Mouse (Mus musculus): ENCODE measurements around the gene Ftl1.

Gene Ftl1

GRCm38 (mm10) chr7:45455932-45456696, 3.6 kb downstream of the Ftl1 start:
- in situ Hi-C loops (cut with MseI, MboI): loop anchor here in 1 of 2 experiments (10.0 kb wide), 1 partner anchor 59 kb away; the partner anchor contains the start of gene Nucb1

DNA sequence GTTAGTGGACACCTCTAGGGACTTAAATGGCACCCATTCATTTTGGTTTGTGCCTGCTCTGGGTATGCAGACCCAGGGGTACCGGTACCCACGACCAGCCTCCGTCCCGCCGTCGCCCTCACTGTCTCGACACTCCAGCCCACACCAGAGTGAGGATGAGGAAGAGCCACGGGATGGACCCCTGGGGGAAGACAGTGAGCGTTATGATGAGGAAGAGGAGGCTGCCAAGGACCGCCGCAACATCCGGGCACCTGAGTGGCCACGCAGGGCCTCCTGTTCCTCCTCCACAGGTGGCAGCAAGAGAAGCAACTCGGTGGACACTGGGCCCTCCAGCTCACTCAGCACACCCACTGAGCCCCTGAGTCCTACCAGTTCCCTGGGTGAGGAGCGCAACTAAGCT, 4.7 kb downstream of the Ftl1 start:
- in situ Hi-C loops (cut with MseI, MboI): loop anchor here in 1 of 2 experiments (10.0 kb wide), 1 partner anchor 60 kb away; the partner anchor contains the start of gene Nucb1

DNA sequence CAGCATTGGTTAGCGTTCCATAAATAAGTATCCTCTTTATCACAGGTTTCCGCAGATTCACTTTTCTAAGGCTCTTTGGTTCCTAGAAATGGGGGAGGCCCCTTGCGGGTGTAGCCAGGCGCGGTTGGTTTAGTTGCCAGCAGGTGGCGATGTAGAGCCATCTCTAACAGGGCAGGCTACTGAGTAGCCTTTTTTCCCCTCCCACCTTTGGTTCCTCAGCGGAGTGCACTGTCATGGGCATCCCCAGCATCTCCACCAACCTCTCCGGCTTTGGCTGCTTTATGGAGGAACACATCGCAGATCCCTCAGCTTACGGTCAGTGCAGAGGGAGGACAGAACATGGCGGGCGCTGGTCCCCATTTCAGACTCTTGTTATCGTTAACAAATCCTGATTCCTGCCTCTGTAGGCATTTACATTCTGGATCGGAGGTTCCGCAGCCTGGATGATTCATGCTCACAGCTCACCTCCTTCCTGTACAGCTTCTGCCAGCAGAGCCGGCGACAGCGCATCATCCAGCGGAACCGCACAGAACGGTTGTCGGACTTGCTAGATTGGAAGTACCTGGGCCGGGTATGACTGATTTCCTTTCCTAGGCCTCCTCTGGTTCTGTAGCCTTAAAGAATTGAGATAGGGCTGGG, 8.2 kb downstream of the Ftl1 start:
- in situ Hi-C loops (cut with MseI, MboI): loop anchor here in 1 of 2 experiments (10.0 kb wide), 1 partner anchor 63 kb away; the partner anchor contains the start of gene Nucb1

DNA sequence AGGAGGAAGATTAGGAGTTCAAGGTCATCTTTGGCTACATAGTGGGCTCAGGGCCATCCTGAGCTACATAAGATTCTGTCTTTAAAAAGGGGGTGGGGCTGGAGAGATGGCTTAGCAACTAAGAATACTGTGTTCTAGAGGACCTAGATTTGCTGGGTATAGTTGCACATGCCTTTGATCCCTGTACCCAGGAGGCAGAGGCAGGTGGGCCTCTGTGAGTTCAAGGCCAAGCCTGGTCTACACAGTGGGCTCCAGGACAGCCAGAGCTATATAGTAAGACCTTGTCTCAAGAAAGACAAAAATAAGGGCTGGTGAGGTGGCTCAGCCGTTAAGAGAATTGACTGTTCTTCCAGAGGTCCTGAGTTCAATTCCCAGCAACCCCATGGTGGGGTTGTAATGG, 9.7 kb downstream of the Ftl1 start:
- in situ Hi-C loops (cut with MseI, MboI): loop anchor here (5.0 to 10.0 kb wide), 2 partner anchors 43 to 65 kb away; partner anchors contain the start of genes Kcna7 (in 1 of the 2) and Nucb1 (in 1 of the 2)

DNA sequence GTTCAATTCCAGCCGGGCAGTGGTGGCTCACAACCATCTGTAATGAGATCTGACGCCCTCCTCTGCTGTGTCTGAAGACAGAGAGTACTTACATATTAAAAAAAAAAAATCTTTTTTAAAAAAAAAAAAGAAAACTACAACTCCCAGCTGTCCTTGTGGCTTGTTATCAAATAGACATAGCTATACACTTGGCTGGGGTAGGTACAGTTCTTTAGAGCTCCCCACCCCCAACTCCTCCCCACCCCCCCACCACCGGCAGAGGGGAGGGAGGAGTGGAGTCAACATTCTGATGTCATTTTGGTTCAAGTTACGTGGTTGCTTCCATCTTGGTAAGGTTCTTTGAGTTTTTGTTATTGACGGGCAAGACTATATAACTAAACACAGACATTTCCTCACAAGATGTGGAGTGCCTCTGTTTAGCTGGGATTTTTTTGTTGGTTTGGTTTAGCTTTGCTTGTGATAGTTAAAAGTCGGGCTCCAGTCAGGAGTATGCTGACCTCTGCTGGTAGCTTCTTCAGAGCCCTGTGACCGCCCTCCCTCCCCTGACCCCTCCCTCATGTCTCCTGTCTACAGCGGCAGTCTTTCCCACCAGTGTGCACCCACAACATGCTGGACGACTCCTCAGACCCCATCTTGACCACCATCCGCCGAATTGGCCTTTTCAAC, 12.2 kb downstream of the Ftl1 start:
- in situ Hi-C loops (cut with MseI, MboI): loop anchor here in 1 of 2 experiments (5.0 kb wide), 1 partner anchor 40 kb away; the partner anchor contains the start of gene Kcna7

DNA sequence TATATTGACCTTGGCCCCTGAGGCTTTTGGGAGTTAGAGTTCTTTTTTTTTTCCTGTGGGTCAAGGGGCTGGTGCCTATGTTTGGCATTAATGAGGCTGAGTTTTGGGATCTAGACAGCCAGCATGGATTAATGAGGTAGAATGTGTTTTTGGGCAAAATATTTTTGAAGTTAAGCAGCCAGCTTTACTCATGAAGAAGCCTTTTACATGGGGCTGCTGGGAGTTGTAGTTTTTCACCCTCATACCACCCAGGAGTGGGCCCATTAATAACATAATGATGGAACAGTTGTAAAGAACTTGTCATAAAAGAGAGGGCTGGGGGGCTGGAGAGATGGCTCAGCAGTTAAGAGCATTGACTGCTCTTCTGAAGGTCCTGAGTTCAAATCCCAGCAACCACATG, 13.1 kb downstream of the Ftl1 start:
- in situ Hi-C loops (cut with MseI, MboI): loop anchor here in 1 of 2 experiments (5.0 kb wide), 1 partner anchor 39 kb away; the partner anchor contains the start of gene Kcna7

- in situ Hi-C loops (cut with MseI, MboI): no loop called here
Observed at GRCm38 (mm10) chr7:45443526-45444420, 15.9 kb downstream of the Ftl1 start.

GRCm38 (mm10) chr7:45437521-45438276, 22.0 kb downstream of the Ftl1 start, which contains the start of gene Ruvbl2:
Gene Ruvbl2, minus strand, starts transcription at chr7:45438096.
- in situ Hi-C loops (cut with MseI, MboI): no loop called here

DNA sequence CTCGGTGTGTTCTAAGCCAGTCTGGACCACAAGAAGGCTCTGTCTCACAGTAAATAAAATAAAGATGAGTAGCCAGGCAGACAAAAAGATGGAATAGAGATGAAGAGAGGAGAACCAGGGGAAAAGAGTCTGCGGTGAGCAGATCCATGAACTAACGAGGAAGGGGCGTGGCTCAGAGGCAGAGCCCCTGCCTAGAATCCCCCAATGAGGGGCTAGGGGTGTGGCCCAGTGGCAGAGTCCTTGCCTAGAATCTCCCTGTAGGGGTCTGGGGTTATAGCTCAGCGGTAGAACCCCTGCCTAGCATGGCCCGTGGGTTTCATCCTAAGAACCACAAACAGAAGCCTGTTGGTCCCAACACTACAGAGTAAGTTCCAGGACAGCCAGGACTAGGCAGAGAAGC, 22.6 kb downstream of the Ftl1 start:
- in situ Hi-C loops (cut with MseI, MboI): no loop called here

- in situ Hi-C loops (cut with MseI, MboI): no loop called here
Observed at GRCm38 (mm10) chr7:45436444-45436843, 23.2 kb downstream of the Ftl1 start.

DNA sequence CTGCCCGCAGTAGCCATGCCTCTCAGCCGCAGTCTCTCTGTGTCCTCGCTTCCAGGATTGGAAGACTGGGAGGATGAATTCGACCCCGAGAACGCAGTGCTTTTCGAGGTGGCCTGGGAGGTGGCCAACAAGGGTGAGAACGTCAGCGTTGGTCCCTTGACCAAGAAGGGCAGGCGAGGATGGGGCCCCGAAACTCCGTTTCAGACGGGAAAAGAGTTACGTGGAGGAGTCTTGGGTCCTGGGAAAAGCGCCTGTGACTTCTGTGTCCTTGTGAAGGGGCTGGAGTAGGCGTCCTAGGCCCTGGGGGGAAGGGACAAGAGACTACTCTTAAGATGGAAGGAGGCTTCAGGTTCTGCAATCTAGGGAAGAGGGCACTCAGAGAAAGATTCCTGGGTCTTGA, 24.6 kb downstream of the Ftl1 start:
- in situ Hi-C loops (cut with MseI, MboI): no loop called here

GRCm38 (mm10) chr7:45434203-45435015, 25.3 kb downstream of the Ftl1 start, which contains the start of gene Gys1:
Gene Gys1, plus strand, starts transcription at chr7:45434844.
- in situ Hi-C loops (cut with MseI, MboI): no loop called here

DNA sequence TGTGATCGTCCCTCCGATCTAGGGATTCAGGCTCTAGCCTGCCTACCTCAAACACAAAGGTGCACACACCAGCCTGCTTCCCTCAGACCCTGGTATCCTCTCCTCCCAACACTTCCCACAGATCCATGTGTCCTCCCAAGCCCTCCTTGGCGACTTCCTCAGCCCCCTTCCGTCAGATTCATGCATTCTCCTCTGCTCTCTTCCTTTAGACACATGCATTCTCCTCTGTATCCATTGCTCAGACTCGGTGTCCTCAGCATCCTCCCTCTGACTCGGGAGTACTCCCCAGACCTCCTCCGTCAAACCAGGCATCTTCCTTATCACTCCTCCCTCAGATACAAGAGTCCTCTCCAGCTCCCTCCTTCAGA, 25.9 kb downstream of the Ftl1 start:
- in situ Hi-C loops (cut with MseI, MboI): no loop called here

- in situ Hi-C loops (cut with MseI, MboI): no loop called here
Observed at GRCm38 (mm10) chr7:45426556-45426955, 33.1 kb downstream of the Ftl1 start.

- in situ Hi-C loops (cut with MseI, MboI): no loop called here
Observed at GRCm38 (mm10) chr7:45421194-45421593, 38.5 kb downstream of the Ftl1 start.

DNA sequence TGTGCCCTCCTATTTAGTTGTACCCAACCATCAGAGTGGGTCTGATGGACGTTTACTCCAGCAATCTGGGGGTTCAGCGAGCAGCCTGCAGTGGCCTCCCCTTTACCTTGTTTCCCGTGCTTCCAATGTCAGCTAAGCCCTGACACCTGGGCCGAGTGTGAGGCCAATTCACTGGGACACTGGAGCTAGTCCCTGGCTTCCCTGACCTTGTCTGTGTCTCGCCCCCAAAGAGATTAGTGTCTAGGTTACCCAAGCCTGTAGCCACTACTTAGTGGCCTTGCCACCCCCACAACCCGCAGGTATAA, 39.1 kb downstream of the Ftl1 start, which contains the start of gene Lhb:
Gene Lhb, plus strand, starts transcription at position 206 of the 305 bp plus-strand sequence.
- in situ Hi-C loops (cut with MseI, MboI): no loop called here

DNA sequence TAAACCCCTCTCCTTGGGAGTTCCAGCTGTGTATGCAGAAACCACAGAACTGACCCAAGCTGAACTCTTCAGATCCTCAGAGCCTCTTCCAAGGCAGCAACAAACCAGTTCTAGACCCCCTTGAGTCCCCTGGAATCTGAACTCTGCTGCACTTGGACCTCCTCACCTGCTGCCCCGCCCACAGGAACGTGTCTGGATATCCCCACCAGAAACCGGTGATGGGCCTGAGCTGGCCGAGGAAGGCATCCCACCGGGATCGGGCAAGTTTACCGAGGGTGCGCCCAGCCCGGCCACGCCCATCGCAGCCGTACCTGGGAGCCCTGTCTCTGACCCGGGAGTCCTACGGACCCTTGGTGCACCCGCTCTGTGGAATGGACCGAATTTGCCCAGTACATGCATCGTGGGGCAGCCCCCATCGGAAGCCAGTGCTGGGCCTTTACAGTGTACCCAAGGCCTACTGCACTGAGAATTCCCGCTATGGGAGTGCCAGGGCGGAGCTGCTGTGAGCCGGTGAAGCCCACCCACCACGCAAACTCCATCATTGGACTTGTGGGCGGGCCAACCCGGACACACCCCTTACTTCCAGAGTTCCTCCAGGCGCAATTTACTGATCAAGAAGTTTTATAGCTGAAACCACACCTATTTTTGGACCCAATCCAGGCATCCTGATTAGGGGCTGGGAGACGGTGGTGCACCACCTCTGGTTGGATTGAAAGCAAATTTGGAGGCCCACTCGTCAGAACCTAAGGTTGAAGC, 39.6 kb downstream of the Ftl1 start:
- in situ Hi-C loops (cut with MseI, MboI): no loop called here

DNA sequence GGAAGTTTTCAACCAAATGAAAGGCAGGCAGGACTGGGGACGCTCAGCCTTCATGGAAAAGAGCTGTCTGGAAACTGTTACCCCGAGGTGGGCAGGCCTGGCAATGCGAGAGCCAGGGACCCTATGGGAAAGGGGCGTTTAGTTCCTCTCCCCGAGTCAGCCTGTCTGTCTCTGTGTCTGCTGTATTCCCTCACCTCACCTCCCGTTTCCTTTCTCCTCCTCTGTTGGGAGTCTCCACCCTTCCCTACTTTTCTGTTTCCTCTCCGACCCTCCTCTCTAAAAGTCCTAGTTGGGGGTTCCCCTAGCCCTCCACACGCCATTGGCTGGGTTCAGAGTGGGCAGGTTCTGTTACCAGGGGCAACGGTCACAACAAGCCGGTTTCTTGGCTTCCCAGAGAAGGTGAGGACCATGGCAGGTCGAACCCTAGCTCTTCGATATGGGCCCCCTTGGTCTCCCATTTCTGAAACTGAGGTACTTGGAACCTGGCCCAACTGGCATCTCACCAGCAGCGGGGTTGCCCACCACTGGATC, 41.7 kb downstream of the Ftl1 start:
- in situ Hi-C loops (cut with MseI, MboI): no loop called here

Data from mouse trophoblast stem cell (cell line).